Mouse (Mus musculus): Measurements from ENCODE around the gene Iqschfp. TPM values are rescaled to one million over a fixed set of nuclear protein-coding genes. Genes with fewer than 3 reads are reported as not detected.

Iqschfp gene
- polyA plus RNA-seq, 1 experiment from 2014 or later: not detected

DNA sequence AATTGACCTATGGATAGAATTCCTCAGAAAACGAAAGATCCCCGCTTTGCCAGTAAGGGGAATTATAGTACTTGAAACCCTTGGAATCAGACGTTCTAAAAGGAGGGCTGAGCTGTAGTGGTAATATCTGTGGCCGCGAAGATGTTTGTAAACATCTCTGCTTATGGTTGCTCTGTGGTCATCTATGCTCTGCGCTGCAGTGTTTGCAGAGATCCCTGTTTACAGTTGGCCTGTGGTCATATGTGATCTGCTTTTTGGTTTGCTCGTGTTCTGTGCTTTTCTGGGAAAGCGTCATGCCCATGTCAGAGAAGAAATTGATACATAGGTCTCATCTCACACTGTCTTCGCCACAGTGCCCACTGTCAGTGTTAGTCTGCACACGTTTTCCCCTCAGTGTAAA is 700.5 kb downstream of the Iqschfp start:
- H3K27ac ChIP-seq (ENCODE audit: low read depth, low read length): 0 out of 2 replicates have a peak overlapping the region, but pooled peaks have one; percentile 39
- ATAC-seq (replicated peaks; ENCODE audit: low FRiP score): no peak
- H3K9me3 ChIP-seq (ENCODE audit: control insufficient read depth, low read length): no peaks in the 10 kb centered on the region
- no peak overlapping the region for H3K4me2 ChIP-seq
- no peak overlapping the region for H3K9ac ChIP-seq (ENCODE audit: low read depth, low read length)
- H3K4me1 ChIP-seq (replicated peaks; ENCODE audit: control insufficient read depth, insufficient read depth, low read length): no peaks in the 10 kb centered on the region; the same call in 1 of the 2 replicates
- no peaks in the 10 kb centered on the region for H3K36me3 ChIP-seq (ENCODE audit: control insufficient read depth, insufficient read depth, low read length)
- no peaks in the 10 kb centered on the region for H3K27me3 ChIP-seq (replicated peaks; ENCODE audit: control insufficient read depth, insufficient read depth, low read length)
- 81% methylated on average over 10 of the region's 10 CpGs for WGBS
- no peak overlapping the region for H3K4me3 ChIP-seq (ENCODE audit: low read depth, low read length)
- no peak for DNase-seq (ENCODE audit: low spot score)

- no peaks in the 10 kb centered on the region for H3K27me3 ChIP-seq (replicated peaks; ENCODE audit: control insufficient read depth, insufficient read depth, low read length)
- DNase-seq (ENCODE audit: low spot score) (no peak), ATAC-seq (replicated peaks; ENCODE audit: low FRiP score) (no peak)
- H3K4me3 ChIP-seq (ENCODE audit: low read depth, low read length): no peak overlapping the region
- 76% methylated on average over 12 of the region's 12 CpGs for WGBS
- no peak overlapping the region for H3K9ac ChIP-seq (ENCODE audit: low read depth, low read length)
- no peaks in the 10 kb centered on the region for H3K9me3 ChIP-seq (ENCODE audit: control insufficient read depth, low read length)
- H3K4me2 ChIP-seq: no peak overlapping the region
- H3K4me1 ChIP-seq (replicated peaks; ENCODE audit: control insufficient read depth, insufficient read depth, low read length): no peaks in the 10 kb centered on the region; the same call in 1 of the 2 replicates
- H3K27ac ChIP-seq (ENCODE audit: low read depth, low read length): peak overlapping the region; percentile 64; the same call in 1 of the 2 replicates
- no peaks in the 10 kb centered on the region for H3K36me3 ChIP-seq (ENCODE audit: control insufficient read depth, insufficient read depth, low read length)
Measured at GRCm38 (mm10) chr3:68593073-68593867, 701.2 kb downstream of the Iqschfp start.

GRCm38 (mm10) chr3:68595316-68595925 is 703.4 kb downstream of the Iqschfp start:
- Histone ChIP-seq H3K36me3 (ENCODE audit: control insufficient read depth, insufficient read depth, low read length) (no peaks in the 10 kb centered on the region), H3K27ac (ENCODE audit: low read depth, low read length) (no peak overlapping the region), H3K9ac (ENCODE audit: low read depth, low read length) (no peak overlapping the region), H3K4me1 (replicated peaks; ENCODE audit: control insufficient read depth, insufficient read depth, low read length) (no peaks in the 10 kb centered on the region; the same call in 1 of the 2 replicates), H3K27me3 (replicated peaks; ENCODE audit: control insufficient read depth, insufficient read depth, low read length) (no peaks in the 10 kb centered on the region), H3K4me3 (ENCODE audit: low read depth, low read length) (no peak overlapping the region), H3K9me3 (ENCODE audit: control insufficient read depth, low read length) (no peaks in the 10 kb centered on the region), H3K4me2 (no peak overlapping the region)
- 85% methylated on average over 10 of the region's 10 CpGs for WGBS
- DNase-seq (ENCODE audit: low spot score) (no peak), ATAC-seq (replicated peaks; ENCODE audit: low FRiP score) (no peak)

- Histone ChIP-seq H3K36me3 (ENCODE audit: control insufficient read depth, insufficient read depth, low read length) (no peaks in the 10 kb centered on the region), H3K9ac (ENCODE audit: low read depth, low read length) (no peak overlapping the region), H3K27me3 (replicated peaks; ENCODE audit: control insufficient read depth, insufficient read depth, low read length) (no peaks in the 10 kb centered on the region), H3K4me3 (ENCODE audit: low read depth, low read length) (no peak overlapping the region), H3K27ac (ENCODE audit: low read depth, low read length) (no peak overlapping the region), H3K9me3 (ENCODE audit: control insufficient read depth, low read length) (no peaks in the 10 kb centered on the region), H3K4me1 (replicated peaks; ENCODE audit: control insufficient read depth, insufficient read depth, low read length) (no peaks in the 10 kb centered on the region), H3K4me2 (no peak overlapping the region)
- DNase-seq (ENCODE audit: low spot score) (no peak), ATAC-seq (replicated peaks; ENCODE audit: low FRiP score) (no peak)
- 86% methylated on average over 4 of the region's 4 CpGs for WGBS
Measured at GRCm38 (mm10) chr3:68596938-68597337, 704.9 kb downstream of the Iqschfp start.

DNA sequence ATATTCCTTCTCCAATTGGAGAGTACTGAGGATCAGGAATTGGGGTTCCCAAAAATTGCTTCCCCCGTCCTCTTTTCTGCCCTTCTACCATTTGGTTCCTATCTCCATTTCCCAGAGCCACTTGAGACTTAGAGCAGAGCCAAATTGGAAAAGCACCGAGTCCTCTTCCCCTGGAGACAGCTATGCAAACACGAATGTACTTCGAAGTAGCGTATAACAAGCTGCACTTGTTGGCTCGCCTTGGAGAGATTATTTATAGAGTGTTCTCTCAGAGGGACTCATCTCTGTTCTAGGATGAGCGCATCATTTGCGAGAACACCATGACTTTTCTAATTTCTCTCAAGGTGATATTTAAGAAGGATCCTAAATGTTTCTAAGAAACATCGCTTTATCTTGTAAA is 710.9 kb downstream of the Iqschfp start:
- Histone ChIP-seq H3K36me3 (ENCODE audit: control insufficient read depth, insufficient read depth, low read length) (no peaks in the 10 kb centered on the region), H3K4me3 (ENCODE audit: low read depth, low read length) (no peak overlapping the region), H3K27ac (ENCODE audit: low read depth, low read length) (no peak overlapping the region), H3K9ac (ENCODE audit: low read depth, low read length) (no peak overlapping the region), H3K27me3 (replicated peaks; ENCODE audit: control insufficient read depth, insufficient read depth, low read length) (no peaks in the 10 kb centered on the region), H3K4me2 (no peak overlapping the region), H3K9me3 (ENCODE audit: control insufficient read depth, low read length) (no peaks in the 10 kb centered on the region), H3K4me1 (replicated peaks; ENCODE audit: control insufficient read depth, insufficient read depth, low read length) (no peaks in the 10 kb centered on the region)
- DNase-seq (ENCODE audit: low spot score) (no peak), ATAC-seq (replicated peaks; ENCODE audit: low FRiP score) (no peak)
- WGBS: 87% methylated on average over 9 of the region's 9 CpGs

DNA sequence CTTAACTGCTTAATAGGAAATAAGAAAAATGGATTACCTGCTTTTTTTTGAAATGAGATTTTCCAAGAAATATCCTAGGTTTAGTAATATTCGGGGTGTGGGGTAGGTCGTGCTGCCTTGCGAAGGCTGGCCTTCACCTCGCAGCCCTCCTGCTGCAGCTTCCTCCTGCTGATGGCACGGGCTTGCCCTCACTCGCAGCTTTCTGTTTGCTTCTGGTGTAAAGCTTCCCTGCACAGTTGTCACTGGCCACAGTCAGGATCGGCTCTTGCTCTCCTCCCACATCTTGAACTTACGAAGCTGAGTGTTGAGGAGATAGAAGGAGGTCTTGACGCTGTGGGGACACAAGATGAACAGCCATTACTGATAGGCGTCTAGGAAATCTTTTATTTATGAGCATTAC is 712.4 kb downstream of the Iqschfp start:
- 69% methylated on average over 10 of the region's 10 CpGs for WGBS
- Histone ChIP-seq H3K9ac (ENCODE audit: low read depth, low read length) (no peak overlapping the region), H3K4me3 (ENCODE audit: low read depth, low read length) (no peak overlapping the region), H3K27me3 (replicated peaks; ENCODE audit: control insufficient read depth, insufficient read depth, low read length) (no peaks in the 10 kb centered on the region), H3K27ac (ENCODE audit: low read depth, low read length) (no peak overlapping the region), H3K9me3 (ENCODE audit: control insufficient read depth, low read length) (no peaks in the 10 kb centered on the region), H3K4me2 (no peak overlapping the region), H3K36me3 (ENCODE audit: control insufficient read depth, insufficient read depth, low read length) (no peaks in the 10 kb centered on the region), H3K4me1 (replicated peaks; ENCODE audit: control insufficient read depth, insufficient read depth, low read length) (no peaks in the 10 kb centered on the region)
- DNase-seq (ENCODE audit: low spot score) (no peak), ATAC-seq (replicated peaks; ENCODE audit: low FRiP score) (no peak)

GRCm38 (mm10) chr3:68604962-68605361 is 712.9 kb downstream of the Iqschfp start:
- no peaks in the 10 kb centered on the region for H3K36me3 ChIP-seq (ENCODE audit: control insufficient read depth, insufficient read depth, low read length)
- no peak overlapping the region for H3K4me2 ChIP-seq
- no peaks in the 10 kb centered on the region for H3K9me3 ChIP-seq (ENCODE audit: control insufficient read depth, low read length)
- no peak overlapping the region for H3K27ac ChIP-seq (ENCODE audit: low read depth, low read length)
- ATAC-seq (replicated peaks; ENCODE audit: low FRiP score) (no peak), DNase-seq (ENCODE audit: low spot score) (no peak)
- no peaks in the 10 kb centered on the region for H3K27me3 ChIP-seq (replicated peaks; ENCODE audit: control insufficient read depth, insufficient read depth, low read length)
- H3K4me1 ChIP-seq (replicated peaks; ENCODE audit: control insufficient read depth, insufficient read depth, low read length): no peaks in the 10 kb centered on the region
- H3K9ac ChIP-seq (ENCODE audit: low read depth, low read length): no peak overlapping the region
- no peak overlapping the region for H3K4me3 ChIP-seq (ENCODE audit: low read depth, low read length)
- WGBS: 88% methylated on average over 10 of the region's 10 CpGs

- ATAC-seq (replicated peaks; ENCODE audit: low FRiP score) (no peak), DNase-seq (ENCODE audit: low spot score) (no peak)
- 84% methylated on average over 7 of the region's 7 CpGs for WGBS
Measured at GRCm38 (mm10) chr3:68605942-68606603, 714.0 kb downstream of the Iqschfp start.

More at GRCm38 (mm10) chr3:68605942-68606603, 714.0 kb downstream of the Iqschfp start:
- H3K36me3 ChIP-seq (ENCODE audit: control insufficient read depth, insufficient read depth, low read length): no peaks in the 10 kb centered on the region
- H3K27me3 ChIP-seq (replicated peaks; ENCODE audit: control insufficient read depth, insufficient read depth, low read length): no peaks in the 10 kb centered on the region
- no peak overlapping the region for H3K4me2 ChIP-seq
- H3K9me3 ChIP-seq (ENCODE audit: control insufficient read depth, low read length): no peaks in the 10 kb centered on the region
- H3K9ac ChIP-seq (ENCODE audit: low read depth, low read length): no peak overlapping the region
- H3K4me3 ChIP-seq (ENCODE audit: low read depth, low read length): no peak overlapping the region
- H3K4me1 ChIP-seq (replicated peaks; ENCODE audit: control insufficient read depth, insufficient read depth, low read length): no peaks in the 10 kb centered on the region
- H3K27ac ChIP-seq (ENCODE audit: low read depth, low read length): no peak overlapping the region
